Mouse (Mus musculus): ENCODE data around the gene Ccdc177. TPM values are rescaled to one million over a fixed set of nuclear protein-coding genes. Genes with fewer than 3 reads are reported as not detected.

Gene Ccdc177
- polyA plus RNA-seq, 1 experiment from 2014 or later = 7.8 TPM

DNA sequence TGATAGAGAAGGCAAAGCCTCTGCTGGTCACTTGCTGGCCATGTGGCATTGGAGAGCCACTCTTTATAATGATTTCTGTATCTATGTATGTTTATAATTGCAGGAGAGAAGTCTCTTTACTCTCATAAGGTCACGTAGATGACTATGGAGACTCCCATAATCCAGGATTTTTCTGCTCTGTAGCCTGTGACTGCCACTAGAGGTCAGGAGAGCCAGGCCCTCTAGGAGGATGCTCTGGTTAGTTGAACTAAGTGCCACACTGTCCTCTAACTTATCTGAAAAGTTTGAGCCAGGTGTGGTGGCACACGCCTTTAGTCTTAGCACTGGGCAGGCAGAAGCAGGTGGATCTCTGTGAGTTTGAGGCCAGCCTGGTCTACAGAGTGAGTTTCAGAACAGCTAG, 31.7 kb downstream of the Ccdc177 start:
- WGBS = 52% methylated on average over 2 of the region's 2 CpGs
- Histone ChIP-seq H3K36me3 (no peaks in the 10 kb centered on the region), H3K9ac (replicated peaks) (no peak overlapping the region), H3K9me3 (no peaks in the 10 kb centered on the region), H3K27me3 (0 out of 2 replicates have a peak, but pooled peaks cover 4% of the 10 kb centered on the region), H3K4me1 (no peaks in the 10 kb centered on the region), H3K4me3 (no peak overlapping the region), H3K4me2 (replicated peaks) (no peak overlapping the region), H3K27ac (replicated peaks) (no peak overlapping the region)
- no peak for ATAC-seq (ENCODE audit: low FRiP score, low read depth)

DNA sequence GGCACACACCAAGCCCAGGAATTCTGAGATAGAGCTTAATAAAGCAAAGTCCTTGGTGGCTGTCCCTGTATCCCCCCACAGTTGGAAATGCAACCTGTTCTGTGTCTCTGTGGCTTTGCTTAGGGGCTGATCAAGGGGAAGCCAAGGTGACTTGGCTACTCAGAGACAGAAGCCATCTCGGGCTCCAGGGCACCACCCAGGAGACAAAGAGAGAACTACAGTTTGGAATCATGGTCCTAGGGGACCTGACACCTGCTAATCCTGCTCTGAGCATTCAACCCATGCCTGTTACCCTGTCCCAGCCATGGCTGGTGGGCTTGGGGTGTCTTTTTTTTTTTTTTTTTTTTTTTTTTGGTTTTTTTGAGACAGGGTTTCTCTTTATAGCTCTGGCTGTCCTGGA, 32.3 kb downstream of the Ccdc177 start:
- 57% methylated on average over 1 of the region's 1 CpGs for WGBS
- H3K27ac ChIP-seq (replicated peaks) = no peak overlapping the region
- no peak overlapping the region for H3K4me3 ChIP-seq
- no peak overlapping the region for H3K4me2 ChIP-seq (replicated peaks)
- no peaks in the 10 kb centered on the region for H3K9me3 ChIP-seq
- no peaks in the 10 kb centered on the region for H3K4me1 ChIP-seq
- no peak for ATAC-seq (ENCODE audit: low FRiP score, low read depth)
- no peaks in the 10 kb centered on the region for H3K36me3 ChIP-seq
- H3K27me3 ChIP-seq = 0 out of 2 replicates have a peak, but pooled peaks cover 4% of the 10 kb centered on the region
- no peak overlapping the region for H3K9ac ChIP-seq (replicated peaks)

DNA sequence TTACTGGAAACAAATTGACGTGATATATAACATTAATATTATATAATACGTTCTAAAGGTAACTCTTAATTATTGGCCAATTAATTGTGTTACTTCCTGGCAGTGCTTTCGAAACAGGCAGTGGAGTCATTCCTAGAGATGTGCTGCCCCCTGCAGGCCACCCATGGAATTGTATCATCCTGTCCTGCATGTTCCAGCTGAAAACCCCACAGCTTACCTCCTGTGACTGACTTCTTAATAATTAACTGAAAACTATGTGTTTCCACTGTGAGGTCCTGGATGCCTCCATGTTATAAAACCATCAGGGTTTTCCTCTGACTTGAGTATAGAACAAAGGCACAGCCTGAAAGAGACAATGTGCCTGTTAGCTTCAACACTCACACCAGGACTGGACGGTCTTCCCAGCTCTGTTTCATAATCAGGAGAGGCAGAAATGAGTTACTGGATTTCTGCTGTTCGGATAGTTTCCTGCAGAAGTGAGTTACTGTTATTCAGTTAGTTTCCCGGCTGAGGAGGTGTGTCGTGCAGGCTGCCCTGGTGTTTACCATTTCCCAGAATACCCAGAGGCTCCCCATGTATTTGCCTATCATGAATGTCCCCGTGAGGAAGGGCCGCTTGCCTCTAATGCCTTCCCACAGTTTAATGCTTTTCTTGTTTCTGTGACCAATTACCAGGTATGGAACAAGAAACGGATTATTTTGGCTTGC, 35.5 kb downstream of the Ccdc177 start:
- no peak overlapping the region for H3K9ac ChIP-seq (replicated peaks)
- no peak for ATAC-seq (ENCODE audit: low FRiP score, low read depth)
- WGBS = 34% methylated on average over 10 of the region's 10 CpGs
- no peaks in the 10 kb centered on the region for H3K9me3 ChIP-seq
- H3K27ac ChIP-seq (replicated peaks) = no peak overlapping the region
- 0 out of 2 replicates have a peak, but pooled peaks cover 4% of the 10 kb centered on the region for H3K27me3 ChIP-seq
- no peaks in the 10 kb centered on the region for H3K4me1 ChIP-seq
- no peak overlapping the region for H3K4me2 ChIP-seq (replicated peaks)
- no peaks in the 10 kb centered on the region for H3K36me3 ChIP-seq
- no peak overlapping the region for H3K4me3 ChIP-seq

DNA sequence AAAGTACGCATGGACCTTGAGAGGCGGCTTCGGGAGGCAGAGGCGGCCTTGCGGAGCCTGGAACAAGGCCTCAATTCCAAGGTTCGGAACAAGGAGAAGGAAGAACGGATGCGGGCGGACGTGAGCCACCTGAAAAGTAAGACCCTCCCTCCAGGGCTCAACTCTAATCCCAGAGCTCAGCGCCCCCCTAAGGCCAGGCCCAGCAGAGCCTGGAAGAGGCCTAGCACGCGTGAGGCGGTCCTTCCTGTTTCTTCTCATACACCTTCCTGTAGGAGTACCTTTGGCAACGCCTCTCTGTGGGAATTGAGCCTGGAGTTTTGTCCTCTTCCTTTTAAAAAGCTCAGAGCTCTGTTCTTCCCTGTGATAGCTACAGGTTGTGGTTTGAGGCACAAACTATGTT, 39.0 kb downstream of the Ccdc177 start:
- H3K4me1 ChIP-seq = no peaks in the 10 kb centered on the region
- no peaks in the 10 kb centered on the region for H3K36me3 ChIP-seq
- no peak overlapping the region for H3K27ac ChIP-seq (replicated peaks)
- no peak overlapping the region for H3K4me2 ChIP-seq (replicated peaks)
- no peaks in the 10 kb centered on the region for H3K9me3 ChIP-seq
- no peak overlapping the region for H3K4me3 ChIP-seq
- H3K27me3 ChIP-seq = peaks cover 4% of the 10 kb centered on the region; the same call in 1 of the 2 replicates
- WGBS = 85% methylated on average over 15 of the region's 15 CpGs
- H3K9ac ChIP-seq (replicated peaks) = no peak overlapping the region
- no peak for ATAC-seq (ENCODE audit: low FRiP score, low read depth)

DNA sequence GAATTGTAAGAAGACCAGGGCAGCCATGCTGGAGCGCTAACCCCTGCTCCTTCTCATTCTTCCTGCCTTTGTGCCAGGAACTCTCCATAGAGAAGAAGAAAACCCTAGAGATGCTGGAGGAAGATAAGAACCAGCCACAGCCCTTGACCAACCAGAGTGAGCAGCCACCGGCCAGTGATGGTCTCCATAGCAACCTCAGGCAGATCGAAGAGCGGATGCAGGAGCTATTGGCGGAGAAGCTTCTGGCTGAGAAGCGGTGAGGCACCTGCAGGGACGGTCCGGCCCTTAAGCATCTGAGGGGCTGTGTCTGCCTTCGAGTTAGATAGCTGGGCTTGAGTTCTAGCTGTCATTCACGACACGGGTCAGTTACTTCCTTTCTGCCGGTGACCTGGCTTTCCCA, 40.0 kb downstream of the Ccdc177 start:
- WGBS = 42% methylated on average over 12 of the region's 12 CpGs
- Histone ChIP-seq H3K27ac (replicated peaks) (no peak overlapping the region), H3K4me3 (no peak overlapping the region), H3K9me3 (no peaks in the 10 kb centered on the region), H3K4me2 (replicated peaks) (no peak overlapping the region), H3K27me3 (peaks cover 4% of the 10 kb centered on the region; the same call in 1 of the 2 replicates), H3K9ac (replicated peaks) (no peak overlapping the region), H3K4me1 (no peaks in the 10 kb centered on the region), H3K36me3 (no peaks in the 10 kb centered on the region)
- ATAC-seq (ENCODE audit: low FRiP score, low read depth) = no peak

DNA sequence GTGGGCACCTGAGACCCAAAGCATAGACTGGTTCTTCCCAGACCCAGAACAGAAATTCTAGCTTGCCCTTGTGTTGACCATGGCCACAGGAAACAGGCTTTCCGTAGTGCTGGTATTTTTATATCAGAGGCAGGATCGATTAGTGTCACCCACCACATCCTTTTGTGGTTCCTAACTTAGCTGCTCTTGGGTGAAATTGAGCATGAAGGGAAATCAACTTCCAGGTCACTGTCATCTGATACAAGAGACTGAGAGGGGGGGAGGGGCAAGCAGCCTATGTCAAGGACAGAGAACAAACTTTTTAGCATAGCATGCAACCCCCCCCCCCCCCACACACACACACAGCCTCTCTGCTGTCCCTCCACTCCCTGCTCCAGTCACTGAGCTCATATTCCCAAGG, 41.3 kb downstream of the Ccdc177 start:
- no peaks in the 10 kb centered on the region for H3K36me3 ChIP-seq
- no peak overlapping the region for H3K4me3 ChIP-seq
- H3K9me3 ChIP-seq = no peaks in the 10 kb centered on the region
- no peaks in the 10 kb centered on the region for H3K4me1 ChIP-seq
- 87% methylated on average over 2 of the region's 2 CpGs for WGBS
- no peak overlapping the region for H3K27ac ChIP-seq (replicated peaks)
- no peak overlapping the region for H3K4me2 ChIP-seq (replicated peaks)
- H3K9ac ChIP-seq (replicated peaks) = no peak overlapping the region
- no peak for ATAC-seq (ENCODE audit: low FRiP score, low read depth)
- H3K27me3 ChIP-seq = no peaks in the 10 kb centered on the region; the same call in 1 of the 2 replicates

DNA sequence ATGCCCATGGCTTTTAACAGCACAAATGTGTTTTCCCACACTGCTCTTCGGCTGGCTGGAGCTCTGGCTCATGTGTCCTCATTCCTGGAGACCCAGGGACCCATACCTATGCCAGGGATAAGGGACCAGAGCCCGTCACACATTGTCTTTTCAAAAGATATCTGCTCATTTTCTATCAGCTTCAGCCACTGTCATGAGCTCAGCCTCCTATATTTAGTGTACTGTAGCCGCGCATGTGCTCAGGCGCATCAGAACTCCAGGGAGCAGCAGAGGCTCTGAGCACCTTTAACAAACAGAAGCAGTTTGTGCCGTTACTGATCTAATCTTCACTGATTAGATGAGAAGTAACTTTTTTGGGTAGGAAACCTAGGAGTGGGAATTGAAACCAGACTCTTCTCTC, 44.6 kb downstream of the Ccdc177 start:
- 80% methylated on average over 6 of the region's 6 CpGs for WGBS
- H3K4me1 ChIP-seq = no peaks in the 10 kb centered on the region
- ATAC-seq (ENCODE audit: low FRiP score, low read depth) = no peak

DNA sequence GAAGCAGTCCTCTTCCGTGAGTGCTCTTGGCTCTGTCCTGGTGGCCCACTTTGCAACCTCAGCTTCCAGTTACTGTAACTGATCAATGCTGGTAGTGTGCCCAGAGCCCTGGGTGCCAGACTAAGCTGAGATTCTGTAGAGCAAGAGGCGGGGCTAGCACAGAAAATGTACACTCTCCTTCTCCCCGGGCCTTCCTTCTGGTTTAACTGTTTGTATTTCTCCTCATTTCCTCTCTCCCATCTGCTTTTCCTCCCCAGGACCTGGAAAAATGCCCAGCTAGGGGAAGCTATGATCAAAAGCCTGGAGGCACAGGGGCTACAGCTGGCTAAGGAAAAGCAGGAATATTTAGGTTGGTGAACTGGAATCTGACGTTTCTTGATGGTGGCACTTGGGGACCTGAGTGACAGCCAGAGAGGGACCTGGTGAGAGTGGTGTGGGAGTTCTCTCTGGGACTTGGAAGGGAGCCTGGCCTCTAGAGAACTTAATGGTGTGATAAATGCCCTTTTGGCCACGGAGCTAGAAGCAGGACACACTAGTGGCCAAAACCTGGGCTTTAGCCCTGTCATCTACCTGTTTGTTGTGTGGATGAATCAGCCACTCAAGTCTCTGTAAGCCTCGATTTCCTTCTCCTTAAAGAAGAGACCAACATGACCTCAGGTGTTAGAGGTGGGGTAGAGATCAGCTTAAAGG, 53.4 kb downstream of the Ccdc177 start:
- Histone ChIP-seq H3K4me2 (replicated peaks) (no peak overlapping the region), H3K4me3 (no peak overlapping the region), H3K27ac (replicated peaks) (no peak overlapping the region), H3K36me3 (no peaks in the 10 kb centered on the region), H3K4me1 (no peaks in the 10 kb centered on the region), H3K27me3 (0 out of 2 replicates have a peak, but pooled peaks cover 6% of the 10 kb centered on the region), H3K9me3 (no peaks in the 10 kb centered on the region), H3K9ac (replicated peaks) (no peak overlapping the region)
- ATAC-seq (ENCODE audit: low FRiP score, low read depth) = no peak
- 70% methylated on average over 6 of the region's 6 CpGs for WGBS

More for the DNA sequence above, 44.6 kb downstream of the Ccdc177 start:
- no peaks in the 10 kb centered on the region; the same call in 1 of the 2 replicates for H3K27me3 ChIP-seq
- H3K27ac ChIP-seq (replicated peaks) = no peak overlapping the region
- no peak overlapping the region for H3K4me2 ChIP-seq (replicated peaks)
- H3K9ac ChIP-seq (replicated peaks) = no peak overlapping the region
- H3K9me3 ChIP-seq = no peaks in the 10 kb centered on the region
- H3K4me3 ChIP-seq = no peak overlapping the region
- H3K36me3 ChIP-seq = no peaks in the 10 kb centered on the region

DNA sequence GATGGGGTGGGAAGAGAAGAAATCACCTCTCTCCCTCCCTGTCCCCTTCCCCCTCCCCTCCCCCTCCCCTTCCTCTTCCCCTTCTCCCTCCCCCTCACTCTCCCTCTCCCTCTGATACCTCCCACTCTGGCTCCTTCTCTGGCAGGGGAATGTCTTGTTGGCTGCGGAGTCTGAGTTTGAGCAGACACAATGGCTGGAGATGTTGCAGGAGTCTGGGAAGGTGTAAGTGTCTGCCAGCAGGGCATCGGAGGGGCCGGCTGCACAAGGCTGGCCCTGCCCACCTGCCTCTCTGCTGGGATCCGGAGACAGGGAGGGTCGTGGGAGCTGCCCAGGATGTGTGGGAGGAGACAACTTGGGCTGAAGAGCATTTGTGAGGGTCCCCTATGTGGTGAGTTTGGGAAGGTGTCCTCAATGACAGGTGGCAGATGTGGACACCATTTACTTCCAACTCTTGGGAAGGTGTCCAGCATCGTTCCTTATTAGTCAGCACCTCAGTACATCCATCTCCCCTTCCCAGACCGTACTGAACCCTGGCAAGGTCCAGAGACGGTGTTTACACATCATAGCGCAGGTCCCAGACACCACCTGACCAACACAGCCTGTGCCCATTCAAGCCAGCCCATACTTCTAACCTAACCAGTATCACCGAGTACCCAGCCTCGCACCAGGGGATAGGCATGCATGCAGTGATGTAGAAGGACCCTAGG, 54.1 kb downstream of the Ccdc177 start:
- Histone ChIP-seq H3K27ac (replicated peaks) (no peak overlapping the region), H3K4me1 (no peaks in the 10 kb centered on the region), H3K9ac (replicated peaks) (no peak overlapping the region), H3K27me3 (0 out of 2 replicates have a peak, but pooled peaks cover 6% of the 10 kb centered on the region), H3K36me3 (no peaks in the 10 kb centered on the region), H3K9me3 (no peaks in the 10 kb centered on the region), H3K4me2 (replicated peaks) (no peak overlapping the region), H3K4me3 (no peak overlapping the region)
- WGBS = 64% methylated on average over 11 of the region's 11 CpGs
- no peak for ATAC-seq (ENCODE audit: low FRiP score, low read depth)

Other genes with a start within 250 kb of the Ccdc177 start
- 24.7 and 29.8 TPM in 2 replicates for gene Galnt16, start 242.4 kb downstream of the Ccdc177 start, polyA plus RNA-seq (2016; fragmentation: Nextera tagmentation; extraction: Ambion mirVana)
- 31.6 and 32.0 TPM in 2 replicates for gene Slc39a9, start 116.8 kb downstream of the Ccdc177 start, polyA plus RNA-seq (2016; fragmentation: Nextera tagmentation; extraction: Ambion mirVana)
- gene Erh, start 116.3 kb downstream of the Ccdc177 start, polyA plus RNA-seq (2016; fragmentation: Nextera tagmentation; extraction: Ambion mirVana) = 330 and 339 TPM in 2 replicates
- gene Plekhd1, start 68.1 kb downstream of the Ccdc177 start, polyA plus RNA-seq (2016; fragmentation: Nextera tagmentation; extraction: Ambion mirVana) = 3.3 and 4.4 TPM in 2 replicates
- gene Susd6, start 29.8 kb upstream of the Ccdc177 start, polyA plus RNA-seq (2016; fragmentation: Nextera tagmentation; extraction: Ambion mirVana) = 22.3 and 23.5 TPM in 2 replicates
- 611 and 617 TPM in 2 replicates for gene Srsf5, start 184.8 kb upstream of the Ccdc177 start, polyA plus RNA-seq (2016; fragmentation: Nextera tagmentation; extraction: Ambion mirVana)
- gene Slc10a1, start 208.0 kb upstream of the Ccdc177 start, polyA plus RNA-seq (2016; fragmentation: Nextera tagmentation; extraction: Ambion mirVana) = 0.55 and 0.83 TPM in 2 replicates

Measured in midbrain, embryonic 12.5 days (tissue).